Mouse (Mus musculus): ENCODE results near the gene Sirt1. TPM values are rescaled to one million over a fixed set of nuclear protein-coding genes. Genes with fewer than 3 reads are reported as not detected.

Gene Sirt1
- total RNA-seq, 1 experiment from 2014 or later = 63.9 TPM

- ATAC-seq (ENCODE audit: extremely low read depth, insufficient number of reproducible peaks, low FRiP score, poor library complexity, severe bottlenecking) = no peak
Observed at GRCm38 (mm10) chr10:63341351-63341750, 40.2 kb downstream of the Sirt1 start.

- peak; percentile 79 for ATAC-seq (ENCODE audit: extremely low read depth, insufficient number of reproducible peaks, low FRiP score, poor library complexity, severe bottlenecking)
Observed at GRCm38 (mm10) chr10:63338914-63339643, 42.4 kb downstream of the Sirt1 start.

GRCm38 (mm10) chr10:63337951-63338836 lies 43.3 kb downstream of the Sirt1 start:
- ATAC-seq (ENCODE audit: extremely low read depth, insufficient number of reproducible peaks, low FRiP score, poor library complexity, severe bottlenecking) = no peak

- ATAC-seq (ENCODE audit: extremely low read depth, insufficient number of reproducible peaks, low FRiP score, poor library complexity, severe bottlenecking) = no peak
Observed at GRCm38 (mm10) chr10:63337326-63337725, 44.2 kb downstream of the Sirt1 start.

- ATAC-seq (ENCODE audit: extremely low read depth, insufficient number of reproducible peaks, low FRiP score, poor library complexity, severe bottlenecking) = no peak
Observed at GRCm38 (mm10) chr10:63336901-63337300, 44.6 kb downstream of the Sirt1 start.

GRCm38 (mm10) chr10:63327091-63327490 lies 54.4 kb downstream of the Sirt1 start:
- ATAC-seq (ENCODE audit: extremely low read depth, insufficient number of reproducible peaks, low FRiP score, poor library complexity, severe bottlenecking) = no peak

- no peak for ATAC-seq (ENCODE audit: extremely low read depth, insufficient number of reproducible peaks, low FRiP score, poor library complexity, severe bottlenecking)
Observed at GRCm38 (mm10) chr10:63313726-63314125, 67.8 kb downstream of the Sirt1 start.

- ATAC-seq (ENCODE audit: extremely low read depth, insufficient number of reproducible peaks, low FRiP score, poor library complexity, severe bottlenecking) = peak; percentile 83; the same call in 1 of the 2 replicates
Observed at GRCm38 (mm10) chr10:63308582-63309366, 72.7 kb downstream of the Sirt1 start.

GRCm38 (mm10) chr10:63302356-63302755 lies 79.1 kb downstream of the Sirt1 start:
- no peak for ATAC-seq (ENCODE audit: extremely low read depth, insufficient number of reproducible peaks, low FRiP score, poor library complexity, severe bottlenecking)

- ATAC-seq (ENCODE audit: extremely low read depth, insufficient number of reproducible peaks, low FRiP score, poor library complexity, severe bottlenecking) = no peak
Observed at GRCm38 (mm10) chr10:63282846-63283245, 98.7 kb downstream of the Sirt1 start.

- no peak for ATAC-seq (ENCODE audit: extremely low read depth, insufficient number of reproducible peaks, low FRiP score, poor library complexity, severe bottlenecking)
Observed at GRCm38 (mm10) chr10:63282417-63282816, 99.1 kb downstream of the Sirt1 start.

- no peak for ATAC-seq (ENCODE audit: extremely low read depth, insufficient number of reproducible peaks, low FRiP score, poor library complexity, severe bottlenecking)
Observed at GRCm38 (mm10) chr10:63279851-63280250, 101.7 kb downstream of the Sirt1 start.

GRCm38 (mm10) chr10:63277010-63277409 lies 104.5 kb downstream of the Sirt1 start:
- no peak for ATAC-seq (ENCODE audit: extremely low read depth, insufficient number of reproducible peaks, low FRiP score, poor library complexity, severe bottlenecking)

GRCm38 (mm10) chr10:63272868-63273267 lies 108.6 kb downstream of the Sirt1 start:
- ATAC-seq (ENCODE audit: extremely low read depth, insufficient number of reproducible peaks, low FRiP score, poor library complexity, severe bottlenecking) = no peak

- ATAC-seq (ENCODE audit: extremely low read depth, insufficient number of reproducible peaks, low FRiP score, poor library complexity, severe bottlenecking) = no peak
Observed at GRCm38 (mm10) chr10:63272401-63272800, 109.1 kb downstream of the Sirt1 start.

Other genes with a start within 250 kb of the Sirt1 start
- not detected in 2 replicates for gene Mypn, start 177.8 kb downstream of the Sirt1 start, total RNA-seq (2017)
- 388 and 417 TPM in 2 replicates for gene Herc4, start 137.9 kb downstream of the Sirt1 start, total RNA-seq (2017)
- gene Dnajc12, start 739 bp upstream of the Sirt1 start, total RNA-seq (2017) = 2.2 and 2.4 TPM in 2 replicates
- gene Gm7075, start 40.1 kb upstream of the Sirt1 start, total RNA-seq (2017) = not detected in 2 replicates
- not detected in 2 replicates for gene Ctnna3, start 48.4 kb upstream of the Sirt1 start, total RNA-seq (2017)

All from neutrophil, adult 5-6 weeks (primary cell).